Mouse (Mus musculus) right cerebral cortex, postnatal 10 days (tissue): Measurements from ENCODE around the gene Ddx17.

ENCODE experiments used
- DNase-seq, 2 experiments: peaks; one replicate each; pipeline ENCODE4 v3.0.0; 2021; ENCODE audit warnings: low spot score in 2 of 2

Ddx17 gene

DNA sequence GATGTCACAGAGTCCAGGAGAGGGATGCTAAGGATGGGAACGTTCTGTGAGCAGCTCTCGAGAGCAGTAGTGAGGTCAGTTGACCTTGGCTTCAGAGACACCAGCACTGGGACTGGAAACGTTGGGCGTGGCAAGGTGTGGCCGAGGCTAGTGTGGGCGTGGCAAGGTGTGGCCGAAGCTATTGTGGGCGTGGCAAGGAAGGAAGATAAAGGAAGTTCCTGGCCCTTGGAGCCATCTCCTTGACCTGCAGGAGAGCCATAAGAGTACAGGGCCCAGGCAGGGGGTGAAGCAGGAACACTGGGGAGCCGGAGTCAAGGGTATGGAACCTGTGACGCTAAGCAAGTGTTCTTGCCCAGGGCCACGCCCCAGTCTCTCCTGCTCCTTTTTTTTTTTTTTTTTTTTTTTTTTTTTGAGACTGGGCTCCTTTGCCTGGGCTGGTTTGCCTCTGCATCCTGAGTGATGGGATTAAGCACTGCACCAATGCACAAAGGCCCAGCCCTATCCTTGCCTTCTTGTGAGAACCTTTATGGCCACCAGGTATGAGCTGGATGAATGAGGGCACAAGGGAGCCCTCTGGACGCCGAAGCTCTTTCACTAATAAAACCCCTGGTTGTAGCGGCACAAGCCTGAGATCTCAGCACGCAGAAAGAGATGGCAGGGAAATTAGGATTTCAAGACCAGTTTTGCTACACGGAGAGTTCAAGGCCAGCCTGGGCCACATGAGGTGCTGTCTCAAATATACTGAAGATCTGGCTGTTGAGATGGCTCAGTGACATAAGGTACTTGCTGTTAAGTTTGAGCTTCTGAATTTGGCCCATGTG is 26.9 kb downstream of the Ddx17 start:
- no peak for DNase-seq

- no peak for DNase-seq
These were observed 28.0 kb downstream of the Ddx17 start for GRCm38 (mm10) chr15:79518571-79518970.

DNA sequence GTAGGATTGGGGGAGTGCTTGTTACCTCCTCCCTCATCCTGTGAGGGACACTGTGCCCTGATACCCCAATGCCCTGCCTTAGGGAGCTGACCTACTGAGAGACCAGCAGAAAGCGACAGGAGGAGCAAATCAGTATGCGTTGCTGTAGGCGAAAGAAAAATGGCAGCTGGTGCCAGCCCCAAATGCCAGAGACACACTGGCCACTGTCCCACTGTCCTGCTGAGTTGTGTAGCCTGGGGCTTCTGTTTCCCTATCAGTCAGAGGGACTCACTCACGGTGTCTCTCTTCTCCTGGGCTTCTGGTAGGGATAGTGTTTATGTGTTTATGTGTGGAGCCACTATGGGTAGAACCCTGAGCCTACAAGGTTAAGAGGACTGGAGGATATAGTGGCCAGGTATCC is 28.8 kb downstream of the Ddx17 start:
- DNase-seq, result no peak

- no peak for DNase-seq
These were observed 30.1 kb downstream of the Ddx17 start, which contains the start of gene Kdelr3 for GRCm38 (mm10) chr15:79516171-79517096. TSS of gene Kdelr3 (plus strand) at chr15:79516411.

- no peak for DNase-seq
These were observed 32.6 kb downstream of the Ddx17 start for GRCm38 (mm10) chr15:79513940-79514339.

DNA sequence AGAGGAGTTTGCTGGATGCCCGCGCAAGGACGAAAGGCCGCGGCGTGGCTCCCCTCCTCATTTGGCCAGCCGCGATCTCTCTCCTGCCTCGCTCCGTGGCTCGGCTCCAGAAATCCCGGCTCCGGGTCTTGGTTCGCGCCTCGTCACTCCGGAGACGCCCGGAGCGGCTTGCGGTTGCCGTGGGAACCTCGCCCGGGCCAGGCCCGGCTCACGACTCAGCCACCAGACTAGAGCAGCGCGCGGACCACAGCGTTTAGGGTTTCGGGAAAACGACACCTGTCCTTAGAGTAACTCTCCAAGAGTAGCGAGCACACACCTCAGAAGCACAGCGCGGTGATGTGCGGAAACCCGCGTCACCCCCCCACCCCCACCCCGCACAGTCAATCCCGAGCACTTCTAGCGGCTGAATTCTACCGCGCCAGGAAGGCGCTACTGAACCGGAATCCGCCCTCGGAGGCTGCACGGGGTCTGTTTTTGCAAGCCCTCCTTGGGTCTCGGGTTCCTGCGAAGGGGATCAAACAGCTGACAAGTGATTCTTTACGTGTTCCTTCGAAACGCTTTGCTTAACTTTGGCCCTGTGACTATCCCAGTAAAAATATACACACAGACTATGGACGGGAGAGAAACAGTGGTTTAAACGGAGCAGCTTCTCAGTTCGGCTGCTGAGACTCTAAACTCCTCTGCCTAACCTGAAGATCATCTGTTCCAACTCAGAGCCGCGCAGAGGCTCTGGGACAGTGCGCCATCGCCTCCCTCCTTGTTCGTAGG is 34.8 kb downstream of the Ddx17 start:
- peak; percentile 94 to 95 for DNase-seq

- DNase-seq, result peak in 1 of 2 experiments; percentile 64
These were observed 36.1 kb downstream of the Ddx17 start for GRCm38 (mm10) chr15:79510425-79510824.

DNA sequence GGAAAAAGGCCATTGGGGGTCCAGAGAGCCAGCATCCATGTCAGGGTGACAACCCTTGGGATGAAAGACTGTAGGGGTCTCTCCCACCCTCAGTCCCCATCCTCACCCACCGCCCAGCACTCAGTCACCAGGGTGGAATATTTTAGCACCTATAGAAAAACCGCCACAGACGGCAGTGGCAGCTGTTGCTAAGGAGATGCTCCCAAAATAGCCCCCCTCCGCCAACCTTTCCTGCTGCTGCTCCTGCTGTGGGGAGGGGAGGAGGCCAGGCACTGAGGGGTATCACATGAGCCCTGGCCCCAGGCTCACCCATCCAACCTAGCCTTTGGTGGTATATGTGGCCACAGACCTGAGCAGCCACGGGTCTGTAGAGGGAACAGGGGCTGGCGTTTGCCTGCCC is 36.5 kb downstream of the Ddx17 start:
- DNase-seq, result peak; percentile 77 to 84

- no peak for DNase-seq
These were observed 39.3 kb downstream of the Ddx17 start for GRCm38 (mm10) chr15:79507055-79507828.

- no peak for DNase-seq
These were observed 40.1 kb downstream of the Ddx17 start for GRCm38 (mm10) chr15:79506460-79506859.

- DNase-seq, result peak; percentile 83 to 88
These were observed 40.8 kb downstream of the Ddx17 start for GRCm38 (mm10) chr15:79505616-79506283.

DNA sequence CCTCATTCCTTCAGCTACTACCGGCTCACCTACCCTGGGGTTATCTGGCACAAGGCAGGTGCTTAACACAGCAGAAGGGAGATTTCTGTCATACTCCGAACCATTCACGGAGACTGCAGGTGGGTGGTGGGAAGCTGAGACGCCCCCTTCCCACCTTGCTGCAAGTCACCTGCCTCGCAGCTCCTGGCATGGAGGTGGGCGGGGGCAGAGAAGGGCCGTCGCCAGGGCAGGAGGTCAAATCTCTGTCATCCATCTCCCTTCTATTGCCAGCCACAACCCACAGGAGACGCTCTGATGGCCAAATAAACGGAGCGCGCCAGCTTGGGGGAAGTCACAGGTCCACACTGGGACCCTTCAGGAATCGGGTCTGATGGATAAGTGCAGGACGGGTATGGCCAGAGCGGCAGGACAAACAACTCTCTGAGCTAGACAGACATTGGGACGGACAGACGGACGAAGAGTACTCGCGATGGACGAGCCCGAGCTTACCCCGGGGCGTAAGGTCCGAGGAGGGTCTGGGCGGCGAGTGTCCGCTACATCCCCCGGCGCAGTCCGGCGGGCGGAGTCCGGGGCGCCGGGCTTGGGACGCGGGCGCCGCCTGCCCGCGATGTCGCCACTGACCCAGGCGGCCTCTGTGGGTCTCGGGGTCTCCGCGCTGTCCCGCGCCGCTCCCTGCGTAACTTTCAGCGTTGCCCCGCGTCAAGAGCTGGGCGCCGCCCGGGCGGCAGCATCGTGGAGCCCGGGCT is 41.7 kb downstream of the Ddx17 start, which contains the start of gene Kcnj4:
Gene Kcnj4 (minus strand): TSS at position 535 of the 746 bp plus-strand sequence.
- DNase-seq, result no peak

GRCm38 (mm10) chr15:79503438-79503837 is 43.1 kb downstream of the Ddx17 start:
- no peak for DNase-seq

- peak; percentile 81 to 89 for DNase-seq
These were observed 43.6 kb downstream of the Ddx17 start for GRCm38 (mm10) chr15:79502891-79503341.

DNA sequence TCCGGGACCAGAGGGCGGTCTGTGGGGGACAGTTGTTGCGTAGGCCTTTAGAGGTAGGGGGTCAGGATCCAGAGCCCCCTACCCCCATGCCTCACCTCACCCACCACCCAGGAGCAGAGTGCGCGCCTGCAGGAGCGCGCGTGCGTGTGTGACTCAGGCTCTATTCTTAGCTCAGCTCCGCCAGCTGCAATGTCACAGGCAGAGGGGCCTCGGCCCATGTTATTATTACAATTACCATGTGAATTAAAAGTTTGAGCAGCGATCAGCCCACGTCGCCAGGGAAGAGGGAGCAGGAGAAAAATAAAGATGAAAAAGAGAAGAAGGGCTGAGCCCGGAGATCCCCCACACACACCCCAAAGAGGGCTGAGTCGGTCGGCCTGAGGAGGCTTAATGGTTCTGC is 46.4 kb downstream of the Ddx17 start:
- no peak for DNase-seq

GRCm38 (mm10) chr15:79493527-79493926 is 53.0 kb downstream of the Ddx17 start:
- peak; percentile 66 to 69 for DNase-seq

GRCm38 (mm10) chr15:79489463-79489862 is 57.1 kb downstream of the Ddx17 start:
- no peak for DNase-seq

- DNase-seq, result no peak
These were observed 65.3 kb downstream of the Ddx17 start for GRCm38 (mm10) chr15:79481181-79481688.
